Mouse (Mus musculus) erythroblast, embryonic 14.5 days (primary cell): ENCODE data around the gene Stk11. TPM values are rescaled to one million over a fixed set of nuclear protein-coding genes. Genes with fewer than 3 reads are reported as not detected.

Source experiments
- H3K27me3 ChIP-seq: 2 replicates; pipeline ENCODE4 v1.6.1; 2012; ENCODE audit warnings: inconsistent platforms; ENCODE audit not compliant: control insufficient read depth
- H3K36me3 ChIP-seq: 2 replicates; pipeline ENCODE4 v1.6.1; 2012; ENCODE audit warnings: mild to moderate bottlenecking, inconsistent platforms; ENCODE audit not compliant: control insufficient read depth
- H3K4me1 ChIP-seq: 2 replicates; pipeline ENCODE4 v1.6.1; 2012; ENCODE audit warnings: inconsistent platforms; ENCODE audit not compliant: control insufficient read depth
- H3K4me3 ChIP-seq: replicated peaks from 2 replicates; pipeline ENCODE3; 2012; ENCODE audit warnings: moderate library complexity, mild to moderate bottlenecking, inconsistent platforms
- H3K9me3 ChIP-seq: 2 replicates; pipeline ENCODE4 v1.6.1; 2012; ENCODE audit warnings: low read length, inconsistent platforms, mixed read lengths; ENCODE audit not compliant: control insufficient read depth
- GATA1 ChIP-seq: IDR thresholded peaks from 2 replicates; pipeline ENCODE4 v1.6.1; 2012; ENCODE audit warnings: low read length, inconsistent platforms, mixed read lengths
- TAL1 ChIP-seq: IDR thresholded peaks from 3 replicates; pipeline ENCODE4 v1.6.1; 2012; ENCODE audit warnings: low read length, inconsistent platforms, mixed read lengths
- polyA plus RNA-seq: library from polyadenylated mRNA; stranded (reverse); fragments of >175 nt; gene quantifications from 2 replicates; pipeline ENCODE4 v1.2.3, GENCODE M21; 2012

Stk11 gene
- polyA plus RNA-seq, 1 experiment: 69.2 TPM

DNA sequence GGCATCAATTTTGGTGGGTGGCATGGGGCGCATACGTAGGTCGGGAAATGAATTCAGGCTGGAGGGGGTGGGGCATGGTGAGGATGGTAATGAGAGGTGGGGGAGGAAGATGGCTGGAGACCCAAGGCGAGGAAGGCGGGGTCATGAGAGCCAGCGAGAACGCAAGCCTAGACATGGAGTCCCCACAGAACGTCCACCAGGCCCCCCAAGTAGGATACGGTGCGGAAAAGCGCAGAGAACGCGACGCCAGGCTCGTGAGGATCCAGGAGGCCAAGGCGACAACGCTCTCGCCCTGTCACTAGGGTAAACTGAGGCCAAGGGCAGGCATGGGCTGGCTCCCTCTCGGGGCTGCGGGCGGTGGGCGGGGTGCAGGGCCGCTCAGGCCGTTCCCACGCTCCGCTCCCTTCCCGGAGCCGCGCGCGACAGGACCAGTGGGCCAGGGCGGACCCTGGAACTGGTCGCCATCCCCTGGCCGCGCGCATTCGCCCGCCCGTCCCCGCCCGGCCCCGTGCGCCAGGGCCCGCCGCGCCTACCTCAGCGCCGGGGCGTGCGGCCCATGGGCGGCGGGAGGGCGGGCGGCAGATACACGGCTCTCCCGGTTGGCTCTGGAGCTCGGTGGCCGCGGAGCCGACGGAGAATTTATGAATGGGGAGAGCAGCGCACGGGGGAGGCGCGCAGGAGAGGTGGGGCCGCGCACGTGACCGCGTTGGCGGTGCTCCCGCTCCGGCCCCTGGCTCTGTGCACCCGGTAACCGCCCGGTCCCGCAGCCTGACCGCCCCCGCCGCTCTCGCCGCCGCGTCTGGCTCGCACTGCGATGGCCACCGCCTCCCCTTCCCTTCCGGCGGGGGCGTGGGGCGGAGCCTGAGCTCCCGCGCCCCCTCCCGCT, 23.2 kb downstream of the Stk11 start, which contains the start of gene Atp5d:
Gene Atp5d, plus strand, starts transcription at position 80 of the 886 bp plus-strand sequence.
- Histone ChIP-seq H3K36me3 (peaks cover 11% of the 10 kb centered on the region), H3K9me3 (peaks cover 7% of the 10 kb centered on the region), H3K27me3 (peaks cover 62% of the 10 kb centered on the region), H3K4me3 (peak within 1 kb of the TSS; percentile 67), H3K4me1 (peaks cover 76% of the 10 kb centered on the region)
- TF ChIP-seq TAL1 (no peak), GATA1 (no peak)

DNA sequence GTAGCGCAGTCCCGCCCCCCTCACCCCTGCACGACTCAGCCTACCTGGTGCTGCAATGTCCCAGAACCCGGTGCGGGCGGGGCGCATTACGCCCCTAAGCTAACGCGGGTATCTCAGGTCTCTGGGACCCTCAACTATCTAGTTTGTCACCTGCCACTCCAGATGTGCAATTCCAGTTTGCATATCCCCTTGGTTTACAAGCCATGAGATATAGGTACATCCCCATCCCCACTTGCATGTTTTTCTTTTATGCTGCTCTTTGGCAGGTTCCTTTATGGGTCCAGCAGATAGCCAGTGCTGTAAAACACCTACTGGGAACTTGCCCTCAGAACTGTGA, 23.8 kb downstream of the Stk11 start:
- peaks cover 82% of the 10 kb centered on the region for H3K4me1 ChIP-seq
- peaks cover 18% of the 10 kb centered on the region for H3K36me3 ChIP-seq
- H3K27me3 ChIP-seq: peaks cover 60% of the 10 kb centered on the region
- H3K9me3 ChIP-seq: peaks cover 7% of the 10 kb centered on the region
- peak overlapping the region; percentile 67 for H3K4me3 ChIP-seq
- TF ChIP-seq GATA1 (no peak), TAL1 (no peak)

DNA sequence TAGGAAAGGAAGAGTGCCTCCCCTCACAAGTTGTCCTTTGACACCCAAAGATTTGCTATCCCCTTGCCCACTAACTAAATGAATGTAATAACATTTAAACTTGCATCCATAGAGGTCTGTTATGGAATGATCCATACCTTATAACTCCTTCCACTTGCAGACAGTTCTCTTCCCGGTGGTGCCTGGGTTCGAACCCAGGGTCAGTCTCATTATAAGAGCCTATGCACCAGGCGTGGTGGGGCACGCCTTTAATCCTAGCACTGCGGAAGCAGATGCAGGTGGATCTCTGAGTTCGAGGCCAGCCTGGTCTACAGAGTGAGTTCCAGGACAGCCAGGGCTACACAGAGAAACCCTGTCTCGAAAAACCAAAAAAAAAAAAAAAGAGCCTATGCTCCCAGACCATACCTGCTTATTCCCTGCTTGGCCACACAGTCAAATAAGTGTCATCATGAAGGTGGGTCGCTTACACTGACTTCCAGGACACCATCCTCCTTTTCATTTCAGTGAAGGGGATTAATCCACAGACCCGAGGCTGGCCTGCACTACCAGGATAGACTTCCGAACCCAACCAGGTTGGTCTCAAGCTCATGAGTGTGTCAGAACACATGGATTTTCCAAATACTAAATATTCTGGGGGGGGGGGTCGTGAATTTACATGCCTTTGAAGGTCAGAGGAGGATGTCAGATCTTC, 24.5 kb downstream of the Stk11 start:
- H3K4me1 ChIP-seq: peaks cover 89% of the 10 kb centered on the region
- H3K27me3 ChIP-seq: peaks cover 52% of the 10 kb centered on the region

DNA sequence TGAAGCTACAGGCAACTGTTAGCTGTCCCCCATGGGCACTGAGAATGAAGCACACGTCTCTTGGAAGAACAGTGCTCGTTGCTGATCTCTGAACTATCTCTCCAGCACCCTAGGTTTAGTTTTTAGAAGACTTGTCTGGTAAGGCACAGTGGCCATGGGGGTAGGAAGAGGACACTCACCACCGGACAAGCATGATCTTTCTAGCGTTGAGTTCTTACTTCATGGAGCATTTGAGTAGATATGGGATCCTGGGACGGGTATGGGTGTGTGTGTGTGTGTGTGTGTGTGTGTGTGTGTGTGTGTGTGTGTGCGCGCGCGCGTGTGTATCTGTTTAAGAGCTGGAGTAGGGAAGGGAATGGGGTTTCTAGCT, 25.0 kb downstream of the Stk11 start, which contains the start of gene Cbarp:
Gene Cbarp, minus strand, starts transcription at position 170 of the 370 bp plus-strand sequence.
- peaks cover 7% of the 10 kb centered on the region for H3K9me3 ChIP-seq
- peaks cover 28% of the 10 kb centered on the region for H3K36me3 ChIP-seq
- TF ChIP-seq TAL1 (no peak), GATA1 (no peak)
- H3K4me3 ChIP-seq: peak within 1 kb of the TSS; percentile 86
- peaks cover 47% of the 10 kb centered on the region for H3K27me3 ChIP-seq
- peaks cover 92% of the 10 kb centered on the region for H3K4me1 ChIP-seq

More for the DNA sequence above, 24.5 kb downstream of the Stk11 start:
- H3K36me3 ChIP-seq: peaks cover 24% of the 10 kb centered on the region
- H3K9me3 ChIP-seq: peaks cover 7% of the 10 kb centered on the region
- TF ChIP-seq TAL1: no peak
- no peak for TF ChIP-seq GATA1
- no peak overlapping the region for H3K4me3 ChIP-seq

DNA sequence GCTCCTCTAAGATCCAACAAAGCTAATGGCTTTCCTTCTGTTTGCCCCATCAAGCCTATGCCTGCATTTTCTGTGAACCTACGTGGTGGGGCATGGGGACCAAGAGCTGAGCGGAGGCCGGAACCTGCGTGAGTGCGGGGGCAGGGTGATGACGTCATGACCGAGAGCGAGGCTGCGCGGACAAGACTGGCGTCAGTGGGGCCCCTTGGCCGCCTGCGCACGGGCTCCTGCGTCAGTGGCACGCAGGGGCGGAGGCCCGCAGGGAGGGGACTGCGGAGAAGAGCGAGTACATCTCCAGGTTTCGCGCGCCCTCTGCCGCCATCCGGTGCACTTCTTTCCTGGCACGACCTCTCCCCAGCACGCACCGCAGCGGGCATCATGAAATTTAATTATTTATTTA, 25.6 kb downstream of the Stk11 start:
- peaks cover 41% of the 10 kb centered on the region for H3K27me3 ChIP-seq
- H3K9me3 ChIP-seq: peaks cover 5% of the 10 kb centered on the region; the same call in 1 of the 2 replicates
- peaks cover 34% of the 10 kb centered on the region for H3K36me3 ChIP-seq
- peaks cover 96% of the 10 kb centered on the region for H3K4me1 ChIP-seq
- TF ChIP-seq GATA1 (no peak), TAL1 (no peak)
- peak overlapping the region; percentile 86 for H3K4me3 ChIP-seq

DNA sequence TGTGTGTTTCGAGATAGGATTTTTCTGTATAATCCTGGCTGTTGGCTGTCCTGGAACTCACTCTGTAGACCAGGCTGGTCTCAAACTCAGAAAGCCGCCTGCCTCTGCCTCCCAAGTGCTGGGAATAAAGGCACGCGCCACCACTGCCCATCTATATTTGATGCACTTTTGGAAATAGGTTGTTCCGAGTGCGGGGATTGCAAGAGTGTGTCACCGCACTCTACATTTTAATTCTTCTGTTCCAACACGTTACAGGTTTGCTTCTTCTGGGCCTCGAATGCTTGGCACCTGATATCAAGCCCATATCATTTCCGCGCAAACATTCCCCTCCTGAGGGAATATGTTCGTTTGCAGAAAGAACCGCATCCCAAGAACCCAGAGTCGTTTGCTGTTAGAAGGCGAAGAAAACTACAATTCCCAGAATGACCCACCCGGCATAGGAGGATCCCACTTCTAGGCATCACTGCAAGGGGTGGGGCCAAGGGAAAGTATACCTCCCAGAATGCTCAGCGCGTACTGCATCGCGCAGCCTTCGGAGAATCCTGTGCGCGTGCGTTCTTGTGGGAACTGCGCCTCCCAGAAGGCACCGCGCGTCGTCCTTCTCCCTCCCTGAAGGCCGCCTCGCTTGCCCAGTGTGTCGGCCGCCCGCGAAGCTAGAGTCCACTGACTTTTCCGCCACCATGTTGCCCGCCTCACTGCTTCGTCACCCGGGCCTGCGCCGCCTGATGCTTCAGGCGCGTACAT, 26.4 kb downstream of the Stk11 start:
- H3K27me3 ChIP-seq: peaks cover 34% of the 10 kb centered on the region
- TF ChIP-seq GATA1 (no peak), TAL1 (no peak)
- peaks cover 41% of the 10 kb centered on the region for H3K36me3 ChIP-seq
- H3K4me3 ChIP-seq: peak overlapping the region; percentile 86
- H3K4me1 ChIP-seq: peaks cover 98% of the 10 kb centered on the region
- peaks cover 2% of the 10 kb centered on the region; the same call in 1 of the 2 replicates for H3K9me3 ChIP-seq

DNA sequence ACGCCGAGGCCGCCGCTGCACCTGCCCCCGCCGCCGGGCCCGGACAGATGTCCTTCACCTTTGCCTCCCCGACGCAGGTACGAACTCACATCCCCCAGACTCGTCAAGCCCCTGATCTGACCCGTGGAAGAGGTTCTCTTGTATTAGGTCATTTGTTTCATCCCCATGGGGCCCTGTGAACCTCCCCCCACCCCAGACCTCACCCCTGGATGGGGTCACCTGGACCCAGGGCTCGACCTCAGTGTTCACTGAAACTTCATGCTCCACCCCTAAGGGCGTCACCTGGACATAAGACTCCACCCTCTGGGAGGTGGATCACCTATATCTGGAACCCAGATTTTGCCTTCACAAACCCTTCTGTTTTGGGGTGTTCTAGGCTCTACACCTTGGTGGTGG, 26.9 kb downstream of the Stk11 start:
- H3K4me3 ChIP-seq: peak overlapping the region; percentile 86
- H3K27me3 ChIP-seq: peaks cover 28% of the 10 kb centered on the region
- H3K36me3 ChIP-seq: peaks cover 46% of the 10 kb centered on the region
- no peaks in the 10 kb centered on the region; the same call in 1 of the 2 replicates for H3K9me3 ChIP-seq
- TF ChIP-seq TAL1: no peak
- TF ChIP-seq GATA1: no peak
- H3K4me1 ChIP-seq: peaks cover 98% of the 10 kb centered on the region

DNA sequence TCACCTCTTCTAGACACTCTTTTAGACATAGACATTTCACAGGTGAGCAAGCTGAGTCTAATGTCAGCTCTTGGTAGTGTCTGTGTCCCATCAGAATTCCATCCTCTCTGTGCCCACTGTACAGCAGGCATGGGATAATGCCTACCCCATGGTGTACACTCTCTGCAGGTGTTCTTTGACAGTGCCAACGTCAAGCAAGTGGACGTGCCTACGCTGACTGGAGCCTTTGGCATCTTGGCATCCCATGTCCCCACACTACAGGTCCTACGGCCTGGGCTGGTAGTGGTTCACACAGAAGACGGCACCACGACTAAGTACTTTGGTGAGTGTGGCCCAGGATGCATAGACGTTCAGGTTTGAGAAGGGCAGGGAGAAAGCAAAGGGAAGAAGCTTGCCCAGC, 28.1 kb downstream of the Stk11 start:
- H3K4me1 ChIP-seq: peaks cover 96% of the 10 kb centered on the region
- H3K36me3 ChIP-seq: peaks cover 48% of the 10 kb centered on the region
- peak overlapping the region; percentile 86 for H3K4me3 ChIP-seq
- TF ChIP-seq TAL1 (no peak), GATA1 (no peak)
- H3K9me3 ChIP-seq: no peaks in the 10 kb centered on the region; the same call in 1 of the 2 replicates
- peaks cover 17% of the 10 kb centered on the region for H3K27me3 ChIP-seq
